Mouse (Mus musculus): Measurements from ENCODE around the gene Gas2l1. TPM values are rescaled to one million over a fixed set of nuclear protein-coding genes. Genes with fewer than 3 reads are reported as not detected.
A peak's percentile ranks its signal among the peaks of the same experiment; 100 is the strongest.

Gene Gas2l1
- polyA plus RNA-seq, 2 experiments, result 10.9 to 12.1 TPM

DNA sequence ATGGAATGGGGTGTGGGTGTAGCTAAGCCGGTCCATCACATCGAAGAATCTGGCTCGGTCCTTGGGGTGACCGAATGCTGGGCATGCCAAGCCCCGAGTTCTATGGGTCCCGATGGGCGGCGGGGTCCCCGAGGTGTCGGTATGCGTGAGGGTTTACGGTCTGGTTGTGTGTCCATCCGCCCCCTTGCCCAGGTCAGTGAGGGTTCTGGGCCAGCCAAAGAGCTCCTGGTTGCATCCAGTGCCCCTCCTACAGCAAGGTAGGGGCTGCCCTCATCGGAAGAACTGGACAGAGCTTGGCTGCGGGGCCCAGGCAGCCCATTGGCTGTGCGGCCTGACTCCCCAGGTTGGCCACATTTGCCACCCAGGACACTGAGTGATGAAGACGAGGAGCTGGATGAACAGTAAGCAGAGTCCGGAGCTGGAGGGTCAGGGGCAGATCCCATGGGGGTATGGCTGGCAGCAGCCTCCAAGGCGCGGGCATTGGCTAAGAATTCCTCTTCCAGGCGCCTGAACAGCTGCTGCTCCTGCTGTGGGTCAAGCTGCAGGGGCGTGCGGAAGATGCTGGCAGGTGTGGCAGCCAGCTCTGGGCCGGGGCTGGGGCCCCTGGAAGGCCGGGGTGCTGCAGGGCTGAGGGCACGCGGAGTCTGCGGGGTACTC lies 4.2 kb downstream of the Gas2l1 start:
- Histone ChIP-seq H3K9ac (replicated peaks) (no peak overlapping the region), H3K4me1 (replicated peaks; ENCODE audit: control insufficient read depth in 2 of 2, insufficient read depth in 2 of 2, low read length in 1 of 2) (peaks cover 5 to 6% of the 10 kb centered on the region in 2 experiments; a peak in 2 of 4 replicates)
- 65% methylated on average over 28 of the region's 28 CpGs for WGBS (ENCODE audit: insufficient replicate concordance)

DNA sequence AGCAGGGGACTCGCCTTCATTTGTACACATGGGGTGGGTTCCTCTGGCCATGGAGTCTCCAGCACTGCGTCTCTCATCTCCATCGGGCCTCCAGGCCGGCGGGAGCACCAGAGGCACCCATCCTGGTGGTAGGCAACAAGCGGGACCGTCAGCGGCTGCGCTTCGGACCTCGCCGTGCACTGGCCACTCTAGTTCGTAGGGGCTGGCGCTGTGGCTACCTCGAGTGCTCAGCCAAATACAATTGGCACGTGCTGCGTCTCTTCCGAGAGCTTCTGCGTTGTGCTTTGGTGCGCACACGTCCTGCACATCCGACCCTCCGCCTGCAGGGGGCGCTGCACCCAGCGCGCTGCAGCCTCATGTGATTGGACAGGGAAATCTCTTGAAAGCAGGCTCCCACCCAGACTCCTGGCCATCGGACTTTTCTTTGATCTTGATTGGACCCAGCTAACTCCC lies 5.4 kb downstream of the Gas2l1 start:
- peak; percentile 95 for TF ChIP-seq CTCF (IDR thresholded peaks at IDR 0.05; ENCODE audit: low read depth)
- TF ChIP-seq EP300 (IDR thresholded peaks at IDR 0.05; ENCODE audit: low read depth), result no peak
- Histone ChIP-seq H3K36me3 (replicated peaks; ENCODE audit: control insufficient read depth, insufficient read depth, low read depth) (no peaks in the 10 kb centered on the region), H3K9ac (replicated peaks) (no peak overlapping the region), H3K4me2 (ENCODE audit: low read depth) (no peak overlapping the region), H3K27ac (no peak overlapping the region), H3K4me3 (ENCODE audit: insufficient read depth in 1 of 2, low read depth in 2 of 2, low read length in 2 of 2) (no peak overlapping the region), H3K4me1 (replicated peaks; ENCODE audit: control insufficient read depth in 2 of 2, insufficient read depth in 2 of 2, low read length in 1 of 2) (peaks cover 5% of the 10 kb centered on the region in 2 experiments; a peak in 2 of 4 replicates), H3K27me3 (ENCODE audit: control insufficient read depth, insufficient read depth, low read length) (peaks cover 93% of the 10 kb centered on the region), H3K9me3 (ENCODE audit: control insufficient read depth, low read length) (no peaks in the 10 kb centered on the region)
- 8% methylated on average over 27 of the region's 27 CpGs for WGBS (ENCODE audit: insufficient replicate concordance)
- DNase-seq (ENCODE audit: low read depth in 3 of 3, low spot score in 3 of 3) (no peak), ATAC-seq (ENCODE audit: insufficient read depth) (no peak)

More for the DNA sequence above, 4.2 kb downstream of the Gas2l1 start:
- Histone ChIP-seq H3K36me3 (replicated peaks; ENCODE audit: control insufficient read depth, insufficient read depth, low read depth) (no peaks in the 10 kb centered on the region), H3K27ac (no peak overlapping the region), H3K27me3 (ENCODE audit: control insufficient read depth, insufficient read depth, low read length) (peaks cover 86% of the 10 kb centered on the region), H3K4me3 (ENCODE audit: insufficient read depth in 1 of 2, low read depth in 2 of 2, low read length in 2 of 2) (no peak overlapping the region; a peak in 1 of 4 replicates), H3K9me3 (ENCODE audit: control insufficient read depth, low read length) (no peaks in the 10 kb centered on the region), H3K4me2 (ENCODE audit: low read depth) (peak overlapping the region; percentile 51; the same call in 1 of the 2 replicates)
- no peak for ATAC-seq (ENCODE audit: insufficient read depth)
- DNase-seq (ENCODE audit: low read depth in 3 of 3, low spot score in 3 of 3), result no peak
- no peak for TF ChIP-seq EP300 (IDR thresholded peaks at IDR 0.05; ENCODE audit: low read depth)
- no peak for TF ChIP-seq CTCF (IDR thresholded peaks at IDR 0.05; ENCODE audit: low read depth)

DNA sequence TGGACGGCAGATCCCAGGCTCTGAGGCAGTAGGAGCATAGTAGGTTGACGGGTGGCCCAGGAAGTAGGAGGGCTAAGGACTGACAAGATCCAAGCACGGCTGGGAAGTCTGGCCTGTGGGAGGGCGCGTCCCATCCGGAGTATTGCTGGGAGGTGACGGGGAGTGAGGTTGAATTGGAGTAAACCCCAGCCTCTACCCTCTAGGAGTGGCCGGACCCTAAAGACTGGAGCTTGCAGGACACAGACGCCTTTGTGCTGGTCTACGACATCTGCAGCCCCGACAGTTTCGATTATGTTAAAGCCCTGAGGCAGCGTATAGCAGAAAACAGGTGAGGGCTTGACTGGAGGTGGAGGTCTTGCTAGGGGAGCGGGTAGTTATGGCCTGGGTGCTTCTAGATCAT lies 5.9 kb downstream of the Gas2l1 start:
- Histone ChIP-seq H3K4me2 (ENCODE audit: low read depth) (no peak overlapping the region), H3K27ac (no peak overlapping the region), H3K36me3 (replicated peaks; ENCODE audit: control insufficient read depth, insufficient read depth, low read depth) (no peaks in the 10 kb centered on the region), H3K4me1 (replicated peaks; ENCODE audit: control insufficient read depth in 2 of 2, insufficient read depth in 2 of 2, low read length in 1 of 2) (peaks cover under 1 to 3% of the 10 kb centered on the region in 2 experiments; a peak in 1 of 4 replicates), H3K4me3 (ENCODE audit: insufficient read depth in 1 of 2, low read depth in 2 of 2, low read length in 2 of 2) (no peak overlapping the region), H3K9me3 (ENCODE audit: control insufficient read depth, low read length) (no peaks in the 10 kb centered on the region), H3K27me3 (ENCODE audit: control insufficient read depth, insufficient read depth, low read length) (peaks cover 89% of the 10 kb centered on the region), H3K9ac (replicated peaks) (no peak overlapping the region)
- ATAC-seq (ENCODE audit: insufficient read depth) (no peak), DNase-seq (ENCODE audit: low read depth in 3 of 3, low spot score in 3 of 3) (no peak)
- 27% methylated on average over 14 of the region's 14 CpGs for WGBS (ENCODE audit: insufficient replicate concordance)
- TF ChIP-seq CTCF (IDR thresholded peaks at IDR 0.05; ENCODE audit: low read depth) (no peak), EP300 (IDR thresholded peaks at IDR 0.05; ENCODE audit: low read depth) (no peak)

DNA sequence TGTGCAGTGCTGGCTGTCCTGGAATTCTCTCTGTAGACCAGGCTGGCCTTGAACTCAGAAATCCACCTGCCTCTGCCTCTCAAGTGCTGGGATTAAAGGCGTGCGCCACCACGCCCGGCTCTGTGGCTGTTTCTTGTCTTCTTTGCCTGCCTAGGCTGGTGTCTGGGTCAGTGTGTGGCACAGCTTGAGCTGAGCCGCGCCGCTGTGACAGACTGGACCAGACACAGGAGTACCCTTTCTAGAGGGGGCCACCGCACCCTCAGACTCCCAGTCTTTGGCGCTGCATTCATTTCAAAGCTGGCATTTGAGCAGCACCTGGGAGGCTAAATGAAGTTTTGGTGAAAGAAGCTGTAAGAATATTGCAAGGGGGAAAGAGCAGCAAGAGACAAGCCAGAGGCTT lies 6.3 kb downstream of the Gas2l1 start:
- DNase-seq (ENCODE audit: low read depth in 3 of 3, low spot score in 3 of 3) (no peak), ATAC-seq (ENCODE audit: insufficient read depth) (no peak)
- H3K9me3 ChIP-seq (ENCODE audit: control insufficient read depth, low read length), result no peaks in the 10 kb centered on the region
- no peak overlapping the region for H3K4me2 ChIP-seq (ENCODE audit: low read depth)
- no peak overlapping the region for H3K4me3 ChIP-seq (ENCODE audit: insufficient read depth in 1 of 2, low read depth in 2 of 2, low read length in 2 of 2)
- peaks cover 86% of the 10 kb centered on the region for H3K27me3 ChIP-seq (ENCODE audit: control insufficient read depth, insufficient read depth, low read length)
- no peaks in the 10 kb centered on the region; a peak in 1 of 4 replicates for H3K4me1 ChIP-seq (replicated peaks; ENCODE audit: control insufficient read depth in 2 of 2, insufficient read depth in 2 of 2, low read length in 1 of 2)
- H3K36me3 ChIP-seq (replicated peaks; ENCODE audit: control insufficient read depth, insufficient read depth, low read depth), result no peaks in the 10 kb centered on the region
- TF ChIP-seq EP300 (IDR thresholded peaks at IDR 0.05; ENCODE audit: low read depth) (no peak), CTCF (IDR thresholded peaks at IDR 0.05; ENCODE audit: low read depth) (no peak)
- no peak overlapping the region for H3K9ac ChIP-seq (replicated peaks)
- WGBS (ENCODE audit: insufficient replicate concordance), result 31% methylated on average over 9 of the region's 9 CpGs
- H3K27ac ChIP-seq, result no peak overlapping the region

DNA sequence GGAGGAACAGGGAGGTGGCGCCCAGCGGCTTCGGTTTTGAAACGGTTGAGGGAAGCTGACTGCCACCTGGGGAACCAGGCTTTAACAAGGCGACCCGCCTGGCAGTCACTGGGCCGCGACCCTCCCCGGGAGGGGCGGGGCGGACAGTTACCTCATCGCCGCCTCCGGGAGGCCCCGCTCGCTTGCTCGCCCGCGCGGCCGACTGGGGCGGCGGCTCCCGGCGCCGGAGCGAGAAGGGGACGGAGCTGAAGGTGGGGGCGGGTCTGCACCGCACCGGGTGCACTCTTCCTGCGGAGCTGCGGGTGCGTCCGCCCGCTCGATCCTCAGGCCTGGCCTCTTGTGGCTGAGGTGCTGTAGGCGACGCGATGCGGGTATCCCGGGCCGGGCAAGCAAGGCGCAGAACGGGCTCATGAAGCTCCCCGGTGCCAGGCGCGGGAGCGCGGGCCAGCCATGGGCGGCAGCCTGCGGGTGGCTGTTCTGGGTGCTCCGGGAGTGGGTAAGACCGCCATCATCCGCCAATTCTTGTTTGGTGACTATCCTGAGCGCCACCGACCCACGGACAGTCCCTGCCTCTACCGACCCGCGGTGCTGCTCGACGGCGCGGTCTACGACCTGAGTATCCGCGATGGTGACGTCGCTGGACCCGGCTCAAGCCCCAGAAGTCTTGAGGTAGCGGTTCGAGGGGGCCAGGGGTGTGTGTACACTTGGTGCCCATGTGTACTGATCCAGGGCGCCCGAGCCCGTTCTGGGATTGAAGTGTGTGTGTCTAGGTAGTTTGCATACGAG lies 7.1 kb downstream of the Gas2l1 start, which contains the start of gene Rasl10a:
Rasl10a (plus strand) TSS at position 273 of the 786 bp plus-strand sequence.
- Histone ChIP-seq H3K27ac (no peak within 1 kb of the TSS), H3K27me3 (ENCODE audit: control insufficient read depth, insufficient read depth, low read length) (peaks cover 79% of the 10 kb centered on the region), H3K36me3 (replicated peaks; ENCODE audit: control insufficient read depth, insufficient read depth, low read depth) (no peaks in the 10 kb centered on the region), H3K9ac (replicated peaks) (no peak within 1 kb of the TSS), H3K9me3 (ENCODE audit: control insufficient read depth, low read length) (no peaks in the 10 kb centered on the region), H3K4me1 (replicated peaks; ENCODE audit: control insufficient read depth in 2 of 2, insufficient read depth in 2 of 2, low read length in 1 of 2) (no peaks in the 10 kb centered on the region; a peak in 1 of 4 replicates), H3K4me2 (ENCODE audit: low read depth) (peak within 1 kb of the TSS; percentile 59), H3K4me3 (ENCODE audit: insufficient read depth in 1 of 2, low read depth in 2 of 2, low read length in 2 of 2) (peak within 1 kb of the TSS; percentile 8 to 46; a peak in 3 of 4 replicates)
- WGBS (ENCODE audit: insufficient replicate concordance), result 2% methylated on average over 75 of the region's 77 CpGs
- DNase-seq (ENCODE audit: low read depth in 3 of 3, low spot score in 3 of 3), result no peak
- no peak for ATAC-seq (ENCODE audit: insufficient read depth)
- TF ChIP-seq CTCF (IDR thresholded peaks at IDR 0.05; ENCODE audit: low read depth) (no peak), EP300 (IDR thresholded peaks at IDR 0.05; ENCODE audit: low read depth) (no peak)
